Mouse (Mus musculus): ENCODE results near the gene Hfe2. TPM values are rescaled to one million over a fixed set of nuclear protein-coding genes. Genes with fewer than 3 reads are reported as not detected.
A peak's percentile ranks its signal among the peaks of the same experiment; 100 is the strongest.

The Hfe2 gene
- total RNA-seq, 2 experiments from 2014 or later: 219 to 221 TPM

DNA sequence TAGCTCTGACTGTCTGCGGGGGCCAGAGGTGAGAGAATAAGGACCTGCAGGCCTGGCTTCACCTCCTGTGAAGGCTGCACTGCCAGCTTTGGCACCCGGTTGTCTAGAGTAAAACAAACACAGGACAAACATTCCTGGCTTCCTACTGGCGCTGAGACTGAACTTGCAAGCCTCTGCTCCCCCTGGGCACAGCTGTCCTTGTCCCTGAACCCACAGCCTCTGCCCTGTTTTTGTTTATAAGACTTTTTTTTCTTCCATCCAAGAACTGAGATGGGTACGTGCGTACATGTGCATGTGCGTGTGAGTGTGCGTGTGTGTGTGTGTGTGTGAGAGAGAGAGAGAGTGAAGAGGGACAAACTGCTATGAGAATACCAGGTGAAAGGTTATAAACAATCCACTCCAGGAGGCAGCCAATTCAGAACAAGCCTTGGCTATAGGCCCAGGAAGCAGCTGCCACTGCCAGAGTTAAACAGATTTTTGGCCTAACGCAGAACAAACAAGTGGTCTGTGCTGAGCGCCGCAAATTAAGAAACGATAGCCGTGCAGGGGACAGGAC lies 30.1 kb downstream of the Hfe2 start:
- intact Hi-C loops (cut with DNase I): no loop called here
- peak; percentile 82 to 90 for DNase-seq

DNA sequence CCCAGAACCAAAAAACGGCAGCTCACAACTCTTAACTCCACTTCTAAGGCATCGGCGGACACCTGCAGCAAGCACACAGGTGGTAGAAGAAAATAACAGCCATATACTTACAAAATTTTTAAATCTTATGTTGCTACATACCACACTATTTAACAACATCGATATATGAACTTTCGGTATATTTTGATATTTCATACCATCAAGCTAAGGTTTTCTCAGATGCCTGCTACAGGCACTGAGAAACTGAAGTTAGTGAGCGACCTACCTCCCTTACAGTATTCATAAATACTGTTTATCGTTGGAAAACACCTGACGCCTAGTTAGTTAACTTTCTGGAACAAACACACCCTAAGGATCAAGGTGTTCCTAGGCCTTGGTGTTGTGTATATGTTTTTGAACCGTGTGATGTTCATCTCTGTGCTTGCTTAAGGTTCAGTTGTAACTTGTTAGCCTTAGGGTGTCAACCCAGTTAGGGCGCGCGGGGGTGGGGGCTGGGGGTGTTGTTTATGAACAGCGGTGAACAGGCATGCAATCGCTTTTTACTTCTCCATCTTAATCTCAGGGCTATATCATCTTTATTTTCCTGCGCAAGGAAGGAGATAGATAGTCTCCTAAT lies 31.1 kb downstream of the Hfe2 start:
- no peak for DNase-seq

GRCm38 (mm10) chr3:96556651-96557635 lies 32.0 kb downstream of the Hfe2 start:
- intact Hi-C loops (cut with DNase I): loop anchor here (1.0 kb wide), 1 partner anchor 19 kb away; the partner anchor contains the start of gene Gm16253
- DNase-seq: no peak

More for the DNA sequence above, 31.1 kb downstream of the Hfe2 start:
- intact Hi-C loops (cut with DNase I): no loop called here

GRCm38 (mm10) chr3:96557694-96558093 lies 32.7 kb downstream of the Hfe2 start, which contains the start of gene Txnip:
Txnip (plus strand) TSS chr3:96557957.
- DNase-seq: peak; percentile 100
- intact Hi-C loops (cut with DNase I): loop anchor here (1.0 kb wide), 1 partner anchor 19 kb away; the partner anchor contains the start of gene Gm16253

GRCm38 (mm10) chr3:96558159-96558558 lies 33.2 kb downstream of the Hfe2 start:
- DNase-seq: peak in 1 of 2 experiments; percentile 52

GRCm38 (mm10) chr3:96558668-96559196 lies 33.8 kb downstream of the Hfe2 start:
- intact Hi-C loops (cut with DNase I): no loop called here
- peak in 1 of 2 experiments; percentile 24 for DNase-seq

More at GRCm38 (mm10) chr3:96558159-96558558, 33.2 kb downstream of the Hfe2 start:
- intact Hi-C loops (cut with DNase I): no loop called here

GRCm38 (mm10) chr3:96559398-96559910 lies 34.5 kb downstream of the Hfe2 start:
- intact Hi-C loops (cut with DNase I): no loop called here
- DNase-seq: peak in 1 of 2 experiments; percentile 39

GRCm38 (mm10) chr3:96559911-96560850 lies 35.2 kb downstream of the Hfe2 start:
- intact Hi-C loops (cut with DNase I): no loop called here
- peak in 1 of 2 experiments; percentile 56 for DNase-seq

DNA sequence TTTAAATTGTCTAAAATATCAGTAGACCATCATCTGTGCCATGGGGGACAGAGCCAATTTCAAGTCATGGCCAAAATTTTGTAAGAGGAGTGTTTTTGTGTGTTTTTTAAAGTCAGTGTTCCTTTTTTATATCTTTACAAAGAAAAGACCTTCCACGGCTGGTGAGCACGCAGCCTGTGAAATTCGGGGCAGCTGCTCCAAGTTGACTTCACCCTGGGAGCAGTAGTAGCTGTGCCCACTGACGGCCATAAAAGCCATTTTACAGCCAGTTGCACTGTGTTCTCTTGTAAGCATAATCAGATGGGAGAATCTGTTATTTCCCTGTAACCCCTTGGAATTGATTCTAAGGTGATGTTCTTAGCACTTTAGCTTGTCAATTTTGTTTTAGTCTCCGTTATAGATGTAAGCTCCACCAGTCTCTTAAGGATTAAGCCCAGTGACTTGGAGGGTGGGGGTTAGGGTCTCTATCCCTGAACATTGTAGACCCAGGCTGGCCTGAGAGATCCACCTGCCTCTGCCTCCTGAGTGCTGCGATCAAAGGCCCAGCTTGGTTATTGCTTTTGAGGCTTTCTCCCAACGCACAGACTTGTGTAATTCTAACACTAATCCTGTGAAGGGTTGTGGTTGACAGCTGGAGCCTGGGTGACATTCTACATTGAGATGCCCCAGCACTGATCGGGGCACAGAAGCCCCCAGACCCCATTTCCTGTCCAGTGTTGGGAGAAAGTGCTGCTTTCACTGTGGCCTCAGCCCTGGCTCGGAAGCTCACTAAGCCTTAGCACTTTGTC lies 36.1 kb downstream of the Hfe2 start:
- peak in 1 of 2 experiments; percentile 56 for DNase-seq
- intact Hi-C loops (cut with DNase I): no loop called here

GRCm38 (mm10) chr3:96561946-96562681 lies 37.1 kb downstream of the Hfe2 start:
- intact Hi-C loops (cut with DNase I): no loop called here
- DNase-seq: peak; percentile 50 to 79

- no peak for DNase-seq
- intact Hi-C loops (cut with DNase I): no loop called here
Observed at GRCm38 (mm10) chr3:96563267-96563666, 38.3 kb downstream of the Hfe2 start.

- no peak for DNase-seq
- intact Hi-C loops (cut with DNase I): no loop called here
Observed at GRCm38 (mm10) chr3:96563911-96564632, 39.1 kb downstream of the Hfe2 start.

GRCm38 (mm10) chr3:96564633-96565032 lies 39.7 kb downstream of the Hfe2 start:
- DNase-seq: peak in 1 of 2 experiments; percentile 39
- intact Hi-C loops (cut with DNase I): no loop called here

DNA sequence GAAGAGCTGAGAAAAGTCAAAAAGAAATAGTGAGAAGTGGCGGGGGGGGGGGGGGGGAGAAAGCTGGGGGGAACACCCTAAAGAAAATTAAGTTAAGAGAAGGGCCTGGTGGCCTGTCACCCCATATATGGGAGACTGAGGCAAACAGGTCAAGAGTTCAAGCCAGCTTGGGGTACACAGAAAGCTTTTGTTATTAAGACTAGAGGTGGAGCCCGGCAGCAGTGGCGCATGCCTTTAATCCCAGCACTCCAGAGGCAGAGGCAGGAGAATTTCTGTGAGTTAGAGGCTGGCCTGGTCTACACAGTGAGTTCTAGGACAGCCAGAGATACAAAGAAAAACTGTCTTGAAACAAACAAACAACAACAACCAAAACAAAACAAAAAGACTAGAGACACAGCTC lies 40.1 kb downstream of the Hfe2 start:
- intact Hi-C loops (cut with DNase I): no loop called here
- no peak for DNase-seq

- intact Hi-C loops (cut with DNase I): no loop called here
- DNase-seq: no peak
Observed at GRCm38 (mm10) chr3:96566661-96567450, 41.9 kb downstream of the Hfe2 start.

DNA sequence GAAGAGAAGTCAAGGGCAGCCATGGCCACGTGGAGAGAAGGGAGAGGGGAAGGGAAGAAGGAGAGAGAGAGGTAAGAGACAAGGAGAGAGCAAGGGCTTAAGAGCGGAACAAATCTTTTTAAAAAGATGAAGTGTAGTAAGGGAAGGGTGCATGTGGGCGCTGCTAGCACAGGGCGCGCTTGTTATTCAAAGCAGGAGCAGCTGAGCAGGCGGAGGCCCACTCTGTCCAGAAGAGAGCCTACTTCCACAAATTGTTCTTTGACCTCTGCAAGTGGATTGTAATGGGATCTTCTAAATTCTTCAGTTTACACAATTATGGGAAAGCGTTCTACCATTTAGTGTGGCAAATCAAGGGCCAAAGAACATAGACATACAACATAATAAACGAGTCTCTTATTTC lies 43.6 kb downstream of the Hfe2 start:
- intact Hi-C loops (cut with DNase I): no loop called here
- no peak for DNase-seq

All from heart, postnatal 14 days (tissue).